Mouse (Mus musculus) mouse embryonic stem cell (cell line): ENCODE measurements around the gene Gm20388.

Experiments used
- in situ Hi-C, 2 experiments: fragments of 300-500 bp; cut with MboI; formaldehyde crosslinking; loops; 1 replicate in 1 of 2; 3 replicates in 1 of 2; pipeline ENCODE4 v1.14.3; 2019 to 2020; ENCODE audit warnings: low sequenced_read_pairs in 2 of 2, low pct_unique_long_range_greater_than_20kb in 1 of 2, mixed read lengths in 1 of 2; ENCODE audit not compliant: unreplicated experiment in 1 of 2

The Gm20388 gene

GRCm38 (mm10) chr8:122246257-122247211 is 2335.9 kb downstream of the Gm20388 start:
- in situ Hi-C loops = no loop called here

- in situ Hi-C loops = no loop called here
Measured at GRCm38 (mm10) chr8:122251739-122252138, 2341.1 kb downstream of the Gm20388 start.

- in situ Hi-C loops = no loop called here
Measured at GRCm38 (mm10) chr8:122252366-122252765, 2341.7 kb downstream of the Gm20388 start.

- in situ Hi-C loops = no loop called here
Measured at GRCm38 (mm10) chr8:122259351-122259750, 2348.7 kb downstream of the Gm20388 start.

GRCm38 (mm10) chr8:122260755-122261154 is 2350.1 kb downstream of the Gm20388 start:
- in situ Hi-C loops = no loop called here

- in situ Hi-C loops = no loop called here
Measured at GRCm38 (mm10) chr8:122262835-122263234, 2352.2 kb downstream of the Gm20388 start.

GRCm38 (mm10) chr8:122264243-122264642 is 2353.6 kb downstream of the Gm20388 start:
- in situ Hi-C loops = no loop called here

- in situ Hi-C loops = no loop called here
Measured at GRCm38 (mm10) chr8:122265522-122265921, 2354.9 kb downstream of the Gm20388 start.

GRCm38 (mm10) chr8:122266867-122267266 is 2356.2 kb downstream of the Gm20388 start:
- in situ Hi-C loops = no loop called here

- in situ Hi-C loops = no loop called here
Measured at GRCm38 (mm10) chr8:122268861-122269260, 2358.2 kb downstream of the Gm20388 start.

GRCm38 (mm10) chr8:122269404-122269803 is 2358.8 kb downstream of the Gm20388 start:
- in situ Hi-C loops = no loop called here

GRCm38 (mm10) chr8:122270555-122270954 is 2359.9 kb downstream of the Gm20388 start:
- in situ Hi-C loops = no loop called here

GRCm38 (mm10) chr8:122273152-122273551 is 2362.5 kb downstream of the Gm20388 start:
- in situ Hi-C loops = no loop called here

- in situ Hi-C loops = no loop called here
Measured at GRCm38 (mm10) chr8:122273826-122274225, 2363.2 kb downstream of the Gm20388 start.

- in situ Hi-C loops = loop anchor here in 1 of 2 experiments (5.0 kb wide), 1 partner anchor 57 kb away; no protein-coding TSS in a partner anchor
Measured at GRCm38 (mm10) chr8:122274651-122275391, 2364.2 kb downstream of the Gm20388 start.

- in situ Hi-C loops = loop anchor here in 1 of 2 experiments (5.0 kb wide), 1 partner anchor 56 kb away; no protein-coding TSS in a partner anchor
Measured at GRCm38 (mm10) chr8:122276308-122276707, 2365.7 kb downstream of the Gm20388 start.

- in situ Hi-C loops = loop anchor here in 1 of 2 experiments (5.0 kb wide), 1 partner anchor 55 kb away; no protein-coding TSS in a partner anchor
Measured at GRCm38 (mm10) chr8:122277204-122277995, 2366.8 kb downstream of the Gm20388 start.

- in situ Hi-C loops = no loop called here
Measured at GRCm38 (mm10) chr8:122280156-122280555, 2369.5 kb downstream of the Gm20388 start.
